Comparison of ENCODE assay signal across 11 mouse cellular contexts in the genomic region with DNA sequence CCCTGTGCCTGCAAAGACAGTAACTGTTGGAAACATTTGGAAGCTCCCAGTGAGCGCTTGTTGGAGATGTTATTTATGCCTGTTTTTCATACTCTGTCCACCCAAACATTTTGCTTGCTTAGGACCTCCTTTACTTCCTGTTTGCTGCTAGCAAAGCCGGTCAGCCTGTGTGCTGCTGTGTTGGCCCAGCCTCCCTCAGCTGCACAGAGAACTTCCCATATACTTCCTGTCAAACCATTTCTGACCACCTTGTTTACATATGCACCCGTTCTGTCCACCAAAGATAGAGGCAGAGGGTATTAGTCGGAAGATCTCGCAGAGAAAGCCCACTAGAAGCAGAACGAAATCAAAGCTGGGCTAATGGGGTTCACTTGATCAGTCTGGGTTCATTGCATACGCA. TPM values are rescaled to one million over a fixed set of nuclear protein-coding genes. Genes with fewer than 3 reads are reported as not detected.
DNase-seq lines count a peak whose midpoint lies in the region; ATAC-seq and TF ChIP-seq lines count a peak whose summit lies in the region.
"Had no signal": no experiment of that assay in that cellular context is flagged by ENCODE, and none has a peak within 500 bp of the region (broad histone marks: within the 10 kb centered on the region; RNA-seq: fewer than 3 reads in every experiment).

No protein-coding gene starts in this region.

- peak; percentile 14 for DNase-seq in adrenal gland, postnatal 14 days
- DNase-seq in adrenal gland, adult (ENCODE audit: inconsistent age in 2 of 2, low spot score in 1 of 2): no peak
- DNase-seq in MEL (ENCODE audit: low read depth, low spot score): no peak
- peak; percentile 34 for DNase-seq in liver, adult 2 months (ENCODE audit: extremely low read depth, low read depth, low spot score)
- no peak for DNase-seq in left cerebral cortex, postnatal 4 days
- no peak for DNase-seq in gastrocnemius, adult 8-10 months (ENCODE audit: low spot score in 2 of 2)

- no peaks in the 10 kb centered on the region for H3K9me3 ChIP-seq in MEL (replicated peaks; ENCODE audit: insufficient read depth, low read length)
- H3K9me3 ChIP-seq in neural tube, embryonic 15.5 days (replicated peaks): no peaks in the 10 kb centered on the region
- H3K9me3 ChIP-seq: hindbrain, embryonic 15.5 days; midbrain, embryonic 15.5 days had no signal

- peaks cover 6 to 16% of the 10 kb centered on the region in 2 experiments; a peak in 3 of 4 replicates for H3K4me1 ChIP-seq in MEL (ENCODE audit: control insufficient read depth in 1 of 2, insufficient read depth in 2 of 2, low read length in 2 of 2)
- H3K4me1 ChIP-seq in liver, adult 2 months (ENCODE audit: control insufficient read depth, insufficient read depth, low read length): no peaks in the 10 kb centered on the region
- H3K4me1 ChIP-seq in neural tube, embryonic 15.5 days: no peaks in the 10 kb centered on the region
- H3K4me1 ChIP-seq: hindbrain, embryonic 15.5 days; midbrain, embryonic 15.5 days had no signal

- no peak for TF ChIP-seq EP300 in MEL (IDR thresholded peaks at IDR 0.05; ENCODE audit: low read depth in 1 of 2, low read length in 2 of 2)

- no peak for TF ChIP-seq CTCF in MEL (IDR thresholded peaks at IDR 0.05 in 2 of 3, conservative IDR thresholded peaks at IDR 0.05 in 1 of 3; ENCODE audit: control insufficient read depth in 1 of 3, insufficient read depth in 1 of 3, low read depth in 2 of 3, low read length in 3 of 3, poor library complexity in 1 of 3, severe bottlenecking in 1 of 3)
- no peak for TF ChIP-seq CTCF in liver, adult 2 months (IDR thresholded peaks at IDR 0.05; ENCODE audit: low read depth, low read length)

- no peak overlapping the region for H3K27ac ChIP-seq in MEL (ENCODE audit: control insufficient read depth, low read depth, low read length)
- H3K27ac ChIP-seq in liver, adult 2 months (replicated peaks; ENCODE audit: insufficient read depth, low read depth, low read length): peak overlapping the region; percentile 22
- no peak overlapping the region for H3K27ac ChIP-seq in neural tube, embryonic 15.5 days (replicated peaks)
- H3K27ac ChIP-seq: hindbrain, embryonic 15.5 days; midbrain, embryonic 15.5 days had no signal

- peak; percentile 81 for ATAC-seq in monocyte, adult 5-6 weeks (replicated peaks; ENCODE audit: insufficient number of reproducible peaks, low FRiP score, low TSS enrichment, poor library complexity, severe bottlenecking)
- ATAC-seq in neural tube, embryonic 15.5 days (ENCODE audit: low FRiP score): no peak
- ATAC-seq: midbrain, embryonic 15.5 days had no signal

- H3K27me3 ChIP-seq in MEL (ENCODE audit: control insufficient read depth in 1 of 2, insufficient read depth in 2 of 2, low read length in 2 of 2): no peaks in the 10 kb centered on the region
- no peaks in the 10 kb centered on the region for H3K27me3 ChIP-seq in liver, adult 2 months (ENCODE audit: control insufficient read depth, insufficient read depth, low read length)
- no peaks in the 10 kb centered on the region for H3K27me3 ChIP-seq in neural tube, embryonic 15.5 days (replicated peaks)
- H3K27me3 ChIP-seq: hindbrain, embryonic 15.5 days; midbrain, embryonic 15.5 days had no signal

- no peak overlapping the region for H3K4me3 ChIP-seq in MEL (ENCODE audit: control insufficient read depth in 1 of 2, insufficient read depth in 1 of 2, low read depth in 2 of 2, low read length in 2 of 2)
- H3K4me3 ChIP-seq in liver, adult 2 months (ENCODE audit: insufficient read depth, low read depth, low read length): no peak overlapping the region
- no peak overlapping the region for H3K4me3 ChIP-seq in neural tube, embryonic 15.5 days (replicated peaks)
- H3K4me3 ChIP-seq: erythroblast, embryonic 14.5 days; hindbrain, embryonic 15.5 days; midbrain, embryonic 15.5 days had no signal

- no peak for TF ChIP-seq POLR2A in MEL (IDR thresholded peaks at IDR 0.05; ENCODE audit: control insufficient read depth in 1 of 2, insufficient read depth in 1 of 2, low read depth in 1 of 2, low read length in 2 of 2, poor library complexity in 1 of 2)
- no peak for TF ChIP-seq POLR2A in liver, adult 2 months (IDR thresholded peaks at IDR 0.05; ENCODE audit: extremely low read depth, insufficient read depth, low read length)

- intact Hi-C loops in left cerebral cortex, postnatal 4 days (cut with DNase I): no loop called here

- H3K4me2 ChIP-seq in neural tube, embryonic 15.5 days: no peak overlapping the region
- H3K4me2 ChIP-seq: hindbrain, embryonic 15.5 days; midbrain, embryonic 15.5 days had no signal

- no peaks in the 10 kb centered on the region for H3K79me2 ChIP-seq in MEL (ENCODE audit: control insufficient read depth, insufficient read depth, low read length, poor library complexity)
- no peaks in the 10 kb centered on the region for H3K79me2 ChIP-seq in liver, adult 2 months (ENCODE audit: control insufficient read depth, insufficient read depth, low read length)

- 0 out of 2 replicates have a peak overlapping the region, but pooled peaks have one; percentile 9 for H3K9ac ChIP-seq in MEL (ENCODE audit: control insufficient read depth, low read depth, low read length, poor library complexity, severe bottlenecking)
- no peak overlapping the region; the same call in 1 of the 2 replicates for H3K9ac ChIP-seq in liver, adult 2 months (ENCODE audit: low read depth, low read length)
- H3K9ac ChIP-seq in neural tube, embryonic 15.5 days (replicated peaks): no peak overlapping the region
- H3K9ac ChIP-seq: hindbrain, embryonic 15.5 days; midbrain, embryonic 15.5 days had no signal

- H3K36me3 ChIP-seq in MEL (ENCODE audit: control insufficient read depth in 1 of 2, insufficient read depth in 2 of 2, low read length in 2 of 2): peaks cover 0 to 19% of the 10 kb centered on the region in 2 experiments; a peak in 2 of 4 replicates
- H3K36me3 ChIP-seq in liver, adult 2 months (ENCODE audit: control insufficient read depth, insufficient read depth, low read length): no peaks in the 10 kb centered on the region
- no peaks in the 10 kb centered on the region for H3K36me3 ChIP-seq in neural tube, embryonic 15.5 days
- H3K36me3 ChIP-seq: hindbrain, embryonic 15.5 days; midbrain, embryonic 15.5 days had no signal

- no peak for TF ChIP-seq RAD21 in MEL (IDR thresholded peaks at IDR 0.05; ENCODE audit: low read depth, low read length)

- 62% methylated on average over 7 of the region's 7 CpGs for WGBS in liver, adult 2 months
- WGBS in neural tube, embryonic 15.5 days: 85% methylated on average over 7 of the region's 7 CpGs

TF ChIP-seq in MEL, 35 proteins besides CTCF, POLR2A, EP300 and RAD21:
- TF ChIP-seq CHD2 (IDR thresholded peaks at IDR 0.05; ENCODE audit: low read length) (no peak), SMC3 (IDR thresholded peaks at IDR 0.05; ENCODE audit: low read depth, low read length) (no peak), MAFK (IDR thresholded peaks at IDR 0.05; ENCODE audit: borderline replicate concordance, low read depth, low read length) (no peak), BHLHE40 (IDR thresholded peaks at IDR 0.05; ENCODE audit: borderline replicate concordance, low read depth, low read length) (no peak), TAL1 (IDR thresholded peaks at IDR 0.05; ENCODE audit: low read length) (no peak), KAT2A (conservative IDR thresholded peaks at IDR 0.05; ENCODE audit: low read depth, low read length) (no peak), MYC (IDR thresholded peaks at IDR 0.05; ENCODE audit: low read depth, low read length) (no peak), MEF2A (IDR thresholded peaks at IDR 0.05; ENCODE audit: extremely low read depth, insufficient replicate concordance, low read depth, low read length, poor library complexity, severe bottlenecking) (no peak), MAZ (IDR thresholded peaks at IDR 0.05; ENCODE audit: low read depth, low read length) (no peak), JUND (IDR thresholded peaks at IDR 0.05; ENCODE audit: low read depth, low read length) (no peak), MAX (IDR thresholded peaks at IDR 0.05; ENCODE audit: low read length) (no peak), UBTF (IDR thresholded peaks at IDR 0.05; ENCODE audit: borderline replicate concordance, insufficient read depth, low read depth, low read length) (no peak), TBP (IDR thresholded peaks at IDR 0.05; ENCODE audit: low read depth, low read length) (no peak), HCFC1 (IDR thresholded peaks at IDR 0.05; ENCODE audit: low read depth, low read length) (no peak), ELF1 (IDR thresholded peaks at IDR 0.05; ENCODE audit: low read depth, low read length) (no peak), NRF1 (IDR thresholded peaks at IDR 0.05; ENCODE audit: insufficient read depth, low read depth, low read length, poor library complexity, severe bottlenecking) (no peak), ETS1 (IDR thresholded peaks at IDR 0.05; ENCODE audit: low read depth, low read length) (no peak), E2F4 (IDR thresholded peaks at IDR 0.05; ENCODE audit: borderline replicate concordance, low read depth, low read length) (no peak)

RNA-seq across cellular contexts. Expression of a gene that starts 6.2 kb away (rescaled TPM):
- total RNA-seq in adrenal gland, postnatal 14 days (2021): 161 and 211 TPM in 2 replicates
- 154 and 191 TPM in 2 replicates for total RNA-seq in MEL (2012; rRNA removed)
- 100 to 1,000 TPM in 1 of 2 experiments, not detected in 1; 211 TPM for polyA plus RNA-seq in MEL (2012; ENCODE audit: insufficient read depth in 1 of 2, insufficient read length in 2 of 2, low read depth in 1 of 2, low replicate concordance in 2 of 2, missing spikeins in 1 of 2)
- 77.0 and 84.1 TPM in 2 replicates for total RNA-seq in liver, adult 2 months (2014; rRNA removed)
- 15.5 and 16.0 TPM in 2 replicates for polyA plus RNA-seq in liver, adult 2 months (2012; rRNA removed)
- total RNA-seq in monocyte, adult 5-6 weeks (2017): 2,047 to 2,533 TPM (median 2,184 TPM) in 3 replicates
- total RNA-seq in left cerebral cortex, postnatal 4 days (2021): 100 to 1,000 TPM; 298 to 322 TPM
- 214 and 250 TPM in 2 replicates for polyA plus RNA-seq in neural tube, embryonic 15.5 days (2015; fragmentation: Nextera tagmentation; extraction: Ambion mirVana)
- 10 to 100 TPM; 30.0 to 44.0 (median 41.9) TPM for total RNA-seq in gastrocnemius, adult 8-10 months (2022)

Comparison
In these comparisons a context has a peak if more than half of its experiments do, and no peak if none do; other contexts are left out.
1. DNase-seq: peak in adrenal gland, postnatal 14 days (single experiment) and liver, adult 2 months (single experiment); none in adrenal gland, adult (0 of 2), MEL (single experiment), left cerebral cortex, postnatal 4 days (single experiment) and gastrocnemius, adult 8-10 months (0 of 2).